In the genomic region with DNA sequence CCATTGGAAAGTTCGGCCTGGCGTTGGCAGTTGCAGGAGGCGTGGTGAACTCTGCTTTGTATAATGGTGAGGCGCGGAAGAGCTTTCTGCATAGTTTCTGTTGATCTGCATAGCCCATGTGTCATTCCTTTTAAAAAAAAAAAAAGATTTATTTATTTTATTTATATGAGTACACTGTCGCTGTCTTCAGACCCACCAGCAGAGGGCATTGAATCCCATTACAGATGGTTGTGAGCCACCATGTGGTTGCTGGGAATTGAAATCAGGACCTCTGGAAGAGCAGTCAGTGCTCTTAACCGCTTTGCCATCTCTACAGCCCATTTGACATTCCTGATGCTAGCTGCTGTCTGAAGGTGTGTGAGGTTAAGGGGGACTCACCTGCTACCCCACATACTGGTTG, we compare ENCODE assay signal across 8 mouse cellular contexts. TPM values are rescaled to one million over a fixed set of nuclear protein-coding genes. Genes with fewer than 3 reads are reported as not detected.
A peak's percentile ranks its signal among the peaks of the same experiment; 100 is the strongest.
DNase-seq lines count a peak whose midpoint lies in the region; ATAC-seq and TF ChIP-seq lines count a peak whose summit lies in the region.
"Not testable (repeated sequence)": the region's sequence is repeated elsewhere in the genome, so short reads cannot be mapped to it uniquely, and the experiment has no call there.

No protein-coding gene starts in this region.

- H3K9me3 ChIP-seq in E14TG2a.4 (ENCODE audit: low read length); forebrain, embryonic 13.5 days (replicated peaks); heart, embryonic 16.5 days (replicated peaks; ENCODE audit: control insufficient read depth, low read length); intestine, postnatal 0 days (ENCODE audit: control insufficient read depth); limb, embryonic 13.5 days; lung, embryonic 14.5 days (ENCODE audit: low read depth, low read length); neural tube, embryonic 13.5 days: not testable (repeated sequence)

- not testable (repeated sequence) for DNase-seq in lung, embryonic 14.5 days

- 85% methylated on average over 7 of the region's 7 CpGs for WGBS in forebrain, embryonic 13.5 days
- 86% methylated on average over 7 of the region's 7 CpGs for WGBS in heart, embryonic 16.5 days
- 83% methylated on average over 7 of the region's 7 CpGs for WGBS in intestine, postnatal 0 days
- WGBS in limb, embryonic 13.5 days = 92% methylated on average over 7 of the region's 7 CpGs
- WGBS in lung, embryonic 14.5 days = 84% methylated on average over 7 of the region's 7 CpGs
- 88% methylated on average over 7 of the region's 7 CpGs for WGBS in neural tube, embryonic 13.5 days

- peak; percentile 38 for TF ChIP-seq CTCF in E14TG2a.4 (conservative IDR thresholded peaks at IDR 0.05; ENCODE audit: low read length)
- not testable (repeated sequence) for TF ChIP-seq CTCF in bone marrow macrophage, adult 2 months (IDR thresholded peaks at IDR 0.05; ENCODE audit: low read depth, low read length)
- peak; percentile 50 for TF ChIP-seq CTCF in intestine, postnatal 0 days (IDR thresholded peaks at IDR 0.05; ENCODE audit: low read depth)
- peak; percentile 25; the same call in 1 of the 2 replicates for TF ChIP-seq CTCF in lung, embryonic 14.5 days (IDR thresholded peaks at IDR 0.05; ENCODE audit: low read depth)

- H3K4me3 ChIP-seq in E14TG2a.4 (replicated peaks; ENCODE audit: low read length) = peak overlapping the region; percentile 98
- peak overlapping the region; percentile 98 for H3K4me3 ChIP-seq in bone marrow macrophage, adult 2 months (ENCODE audit: insufficient read depth, low read length)
- H3K4me3 ChIP-seq in forebrain, embryonic 13.5 days; neural tube, embryonic 13.5 days: not testable (repeated sequence)
- peak overlapping the region; percentile 91 for H3K4me3 ChIP-seq in heart, embryonic 16.5 days (ENCODE audit: low read length)
- H3K4me3 ChIP-seq in intestine, postnatal 0 days (ENCODE audit: low read depth, low read length) = peak overlapping the region; percentile 73
- peak overlapping the region; percentile 77; the same call in 1 of the 2 replicates for H3K4me3 ChIP-seq in limb, embryonic 13.5 days
- peak overlapping the region; percentile 77; the same call in 1 of the 2 replicates for H3K4me3 ChIP-seq in lung, embryonic 14.5 days (ENCODE audit: low read depth, low read length)

- not testable (repeated sequence) for ATAC-seq in forebrain, embryonic 13.5 days; heart, embryonic 16.5 days (replicated peaks; ENCODE audit: extremely low read depth, insufficient read depth, low FRiP score); intestine, postnatal 0 days; limb, embryonic 13.5 days (ENCODE audit: low FRiP score, low read depth); lung, embryonic 14.5 days (ENCODE audit: insufficient read depth); neural tube, embryonic 13.5 days (ENCODE audit: low read depth)

- H3K36me3 ChIP-seq in E14TG2a.4 (ENCODE audit: insufficient read depth, low read length) = peaks cover 49% of the 10 kb centered on the region
- peaks cover 39% of the 10 kb centered on the region for H3K36me3 ChIP-seq in forebrain, embryonic 13.5 days (ENCODE audit: poor library complexity, severe bottlenecking)
- peaks cover 39% of the 10 kb centered on the region for H3K36me3 ChIP-seq in heart, embryonic 16.5 days (ENCODE audit: control insufficient read depth, insufficient read depth)
- peaks cover 35% of the 10 kb centered on the region for H3K36me3 ChIP-seq in intestine, postnatal 0 days (ENCODE audit: control insufficient read depth, insufficient read depth)
- peaks cover 47% of the 10 kb centered on the region for H3K36me3 ChIP-seq in limb, embryonic 13.5 days
- H3K36me3 ChIP-seq in lung, embryonic 14.5 days (ENCODE audit: insufficient read depth) = peaks cover 48% of the 10 kb centered on the region
- H3K36me3 ChIP-seq in neural tube, embryonic 13.5 days = peaks cover 45% of the 10 kb centered on the region

- H3K4me1 ChIP-seq in E14TG2a.4 (replicated peaks; ENCODE audit: low read depth, low read length) = peaks cover 60% of the 10 kb centered on the region
- peaks cover 11% of the 10 kb centered on the region for H3K4me1 ChIP-seq in bone marrow macrophage, adult 2 months (ENCODE audit: control insufficient read depth, insufficient read depth, low read length)
- H3K4me1 ChIP-seq in forebrain, embryonic 13.5 days; heart, embryonic 16.5 days (ENCODE audit: control insufficient read depth, insufficient read depth, low read length); intestine, postnatal 0 days (replicated peaks; ENCODE audit: control insufficient read depth, insufficient read depth, low read length); limb, embryonic 13.5 days; lung, embryonic 14.5 days (ENCODE audit: insufficient read depth); neural tube, embryonic 13.5 days (replicated peaks): not testable (repeated sequence)

- H3K9ac ChIP-seq in forebrain, embryonic 13.5 days; heart, embryonic 16.5 days (ENCODE audit: low read length); intestine, postnatal 0 days (ENCODE audit: low read depth, low read length); limb, embryonic 13.5 days; lung, embryonic 14.5 days; neural tube, embryonic 13.5 days: not testable (repeated sequence)

- peak overlapping the region; percentile 93 for H3K4me2 ChIP-seq in forebrain, embryonic 13.5 days
- H3K4me2 ChIP-seq in heart, embryonic 16.5 days (ENCODE audit: low read depth, low read length) = peak overlapping the region; percentile 69
- H3K4me2 ChIP-seq in intestine, postnatal 0 days (replicated peaks; ENCODE audit: low read depth) = peak overlapping the region; percentile 80
- H3K4me2 ChIP-seq in limb, embryonic 13.5 days (replicated peaks) = peak overlapping the region; percentile 92
- H3K4me2 ChIP-seq in lung, embryonic 14.5 days = peak overlapping the region; percentile 81
- H3K4me2 ChIP-seq in neural tube, embryonic 13.5 days = peak overlapping the region; percentile 89; the same call in 1 of the 2 replicates

- not testable (repeated sequence) for H3K27ac ChIP-seq in bone marrow macrophage, adult 2 months (ENCODE audit: insufficient read depth, low read depth, low read length); forebrain, embryonic 13.5 days; heart, embryonic 16.5 days (ENCODE audit: low read length); intestine, postnatal 0 days (ENCODE audit: low read depth, low read length); limb, embryonic 13.5 days; lung, embryonic 14.5 days (ENCODE audit: low read depth); neural tube, embryonic 13.5 days (replicated peaks)

- TF ChIP-seq POLR2A in bone marrow macrophage, adult 2 months (IDR thresholded peaks at IDR 0.05; ENCODE audit: borderline replicate concordance, low read depth, low read length) = not testable (repeated sequence)

- H3K27me3 ChIP-seq in E14TG2a.4 (ENCODE audit: insufficient read depth, low read length); forebrain, embryonic 13.5 days; heart, embryonic 16.5 days (ENCODE audit: control insufficient read depth, insufficient read depth, low read length); intestine, postnatal 0 days (replicated peaks; ENCODE audit: control insufficient read depth, insufficient read depth, low read length); limb, embryonic 13.5 days; lung, embryonic 14.5 days (ENCODE audit: insufficient read depth, low read length); neural tube, embryonic 13.5 days: not testable (repeated sequence)

RNA-seq across cellular contexts. Expression of gene Phb, which starts 1.3 kb away (rescaled TPM):
- 54.8 and 59.1 TPM in 2 replicates for polyA plus RNA-seq in bone marrow macrophage, adult 2 months (2012; ENCODE audit: insufficient read depth, insufficient read length, missing spikeins)
- polyA plus RNA-seq in forebrain, embryonic 13.5 days (2015; fragmentation: Nextera tagmentation; extraction: Ambion mirVana) = 187 and 188 TPM in 2 replicates
- polyA plus RNA-seq in heart, embryonic 16.5 days (2015; fragmentation: Nextera tagmentation; extraction: Ambion mirVana) = 295 and 306 TPM in 2 replicates
- 133 and 147 TPM in 2 replicates for polyA plus RNA-seq in intestine, postnatal 0 days (2015; fragmentation: Nextera tagmentation; extraction: Ambion mirVana)
- 217 and 221 TPM in 2 replicates for polyA plus RNA-seq in limb, embryonic 13.5 days (2015; fragmentation: Nextera tagmentation; extraction: Ambion mirVana)
- 220 and 252 TPM in 2 replicates for polyA plus RNA-seq in lung, embryonic 14.5 days (2014; fragmentation: Nextera tagmentation; extraction: Ambion mirVana)
- 185 and 188 TPM in 2 replicates for polyA plus RNA-seq in neural tube, embryonic 13.5 days (2015; fragmentation: Nextera tagmentation; extraction: Ambion mirVana)

RNA-seq across cellular contexts. Expression of gene Zfp652, which starts 44.4 kb away (rescaled TPM):
- 47.7 and 51.5 TPM in 2 replicates for polyA plus RNA-seq in bone marrow macrophage, adult 2 months (2012; ENCODE audit: insufficient read depth, insufficient read length, missing spikeins)
- 27.9 and 32.2 TPM in 2 replicates for polyA plus RNA-seq in forebrain, embryonic 13.5 days (2015; fragmentation: Nextera tagmentation; extraction: Ambion mirVana)
- 13.6 and 14.0 TPM in 2 replicates for polyA plus RNA-seq in heart, embryonic 16.5 days (2015; fragmentation: Nextera tagmentation; extraction: Ambion mirVana)
- polyA plus RNA-seq in intestine, postnatal 0 days (2015; fragmentation: Nextera tagmentation; extraction: Ambion mirVana) = 7.9 and 9.7 TPM in 2 replicates
- polyA plus RNA-seq in limb, embryonic 13.5 days (2015; fragmentation: Nextera tagmentation; extraction: Ambion mirVana) = 26.8 and 26.9 TPM in 2 replicates
- polyA plus RNA-seq in lung, embryonic 14.5 days (2014; fragmentation: Nextera tagmentation; extraction: Ambion mirVana) = 12.4 and 13.6 TPM in 2 replicates
- 28.8 and 30.1 TPM in 2 replicates for polyA plus RNA-seq in neural tube, embryonic 13.5 days (2015; fragmentation: Nextera tagmentation; extraction: Ambion mirVana)

RNA-seq across cellular contexts. Expression of gene B130006D01Rik, which starts 55.3 kb away (rescaled TPM):
- 1.6 and 2.1 TPM in 2 replicates for polyA plus RNA-seq in bone marrow macrophage, adult 2 months (2012; ENCODE audit: insufficient read depth, insufficient read length, missing spikeins)
- 1.4 and 2.0 TPM in 2 replicates for polyA plus RNA-seq in forebrain, embryonic 13.5 days (2015; fragmentation: Nextera tagmentation; extraction: Ambion mirVana)
- polyA plus RNA-seq in heart, embryonic 16.5 days (2015; fragmentation: Nextera tagmentation; extraction: Ambion mirVana) = 0.69 and 0.98 TPM in 2 replicates
- 0.26 and 0.41 TPM in 2 replicates for polyA plus RNA-seq in intestine, postnatal 0 days (2015; fragmentation: Nextera tagmentation; extraction: Ambion mirVana)
- 2.0 TPM in 2 replicates for polyA plus RNA-seq in limb, embryonic 13.5 days (2015; fragmentation: Nextera tagmentation; extraction: Ambion mirVana)
- polyA plus RNA-seq in lung, embryonic 14.5 days (2014; fragmentation: Nextera tagmentation; extraction: Ambion mirVana) = 2.1 and 2.3 TPM in 2 replicates
- polyA plus RNA-seq in neural tube, embryonic 13.5 days (2015; fragmentation: Nextera tagmentation; extraction: Ambion mirVana) = 1.3 TPM in 2 replicates
